Mouse (Mus musculus): ENCODE data around the gene Dnajb1.

Gene Dnajb1

GRCm38 (mm10) chr8:83609547-83610180 lies 1.7 kb downstream of the Dnajb1 start:
- no peak for DNase-seq (ENCODE audit: extremely low spot score, low spot score)

- no peak for DNase-seq (ENCODE audit: extremely low spot score, low spot score)
Observed at GRCm38 (mm10) chr8:83611921-83612320, 3.9 kb downstream of the Dnajb1 start.

DNA sequence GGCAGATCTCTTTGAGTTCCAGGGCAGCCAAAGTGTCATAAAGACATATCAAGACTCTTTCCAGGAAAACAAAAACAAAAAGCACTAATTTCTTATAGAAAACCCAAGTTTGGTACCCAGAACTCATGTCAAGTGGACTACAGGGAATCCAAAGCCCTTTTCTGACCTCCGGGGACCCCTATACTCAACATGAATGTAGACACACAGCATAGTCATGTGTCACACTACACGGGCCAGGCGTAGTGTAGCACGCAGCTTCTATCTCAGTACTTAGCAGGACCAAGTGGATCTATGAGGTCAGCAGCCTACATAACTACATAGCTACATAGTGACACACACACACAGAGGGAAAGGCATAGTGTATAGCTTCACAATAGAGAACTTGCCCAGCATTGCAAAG lies 5.7 kb downstream of the Dnajb1 start:
- no peak for DNase-seq (ENCODE audit: extremely low spot score, low spot score)

GRCm38 (mm10) chr8:83616625-83617024 lies 8.6 kb downstream of the Dnajb1 start:
- DNase-seq (ENCODE audit: extremely low spot score, low spot score) = no peak

GRCm38 (mm10) chr8:83617111-83617510 lies 9.1 kb downstream of the Dnajb1 start:
- DNase-seq (ENCODE audit: extremely low spot score, low spot score) = no peak

- no peak for DNase-seq (ENCODE audit: extremely low spot score, low spot score)
Observed at GRCm38 (mm10) chr8:83618566-83618965, 10.6 kb downstream of the Dnajb1 start.

- no peak for DNase-seq (ENCODE audit: extremely low spot score, low spot score)
Observed at GRCm38 (mm10) chr8:83619568-83620285, 11.7 kb downstream of the Dnajb1 start.

DNA sequence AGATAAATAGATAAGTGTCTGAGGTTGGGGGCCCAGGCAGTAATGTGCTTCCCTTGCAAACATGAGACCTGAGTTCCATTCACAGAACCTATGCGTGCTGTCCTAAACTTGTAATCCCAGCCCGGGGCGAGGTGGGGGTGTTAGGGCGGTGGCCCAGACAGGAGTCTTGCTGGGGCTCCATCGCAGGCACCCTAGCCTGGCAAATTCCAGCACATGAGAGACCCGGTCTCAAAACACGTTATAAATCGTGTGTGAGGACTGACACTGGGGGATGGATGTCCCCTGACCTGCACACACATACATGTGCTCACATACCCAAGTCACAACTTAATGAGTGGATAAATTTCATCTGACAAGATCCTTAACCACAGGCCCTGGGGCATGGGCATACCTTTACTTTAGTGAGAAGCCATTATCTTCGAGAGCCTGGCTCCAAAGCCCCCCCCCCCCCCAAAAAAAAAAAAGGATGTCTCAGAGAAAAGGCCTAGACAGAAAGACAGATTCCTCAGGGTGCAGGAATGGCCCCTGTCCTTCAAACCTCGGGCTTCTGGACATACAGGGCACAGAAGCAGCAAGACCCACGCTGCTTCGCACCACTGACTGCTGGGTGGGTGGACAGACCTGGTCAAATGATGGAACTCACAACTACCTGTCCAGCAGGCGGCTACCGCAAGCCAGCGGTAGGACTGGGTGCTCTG lies 13.8 kb downstream of the Dnajb1 start:
- DNase-seq (ENCODE audit: extremely low spot score, low spot score) = no peak

GRCm38 (mm10) chr8:83622389-83622989 lies 14.5 kb downstream of the Dnajb1 start:
- DNase-seq (ENCODE audit: extremely low spot score, low spot score) = peak; percentile 83

DNA sequence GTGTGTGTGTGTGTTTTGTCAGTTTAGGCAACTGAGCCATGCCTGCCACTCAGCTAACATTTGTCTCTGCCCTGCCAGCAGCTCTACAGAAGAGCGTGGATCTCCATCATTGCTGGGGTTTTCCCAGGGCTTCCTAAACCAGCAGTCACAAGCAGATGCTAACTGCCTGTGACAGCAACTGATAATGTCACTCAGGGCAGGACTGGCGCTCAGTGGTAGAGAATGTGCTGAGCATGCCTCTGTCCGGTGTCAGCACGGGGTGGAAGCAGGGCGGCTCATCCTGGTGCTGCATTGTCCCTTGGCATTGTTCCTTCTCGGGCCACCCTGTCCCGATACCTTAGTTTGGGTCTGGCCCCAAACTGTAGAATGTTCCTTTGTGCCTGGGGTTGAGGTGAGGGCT lies 15.6 kb downstream of the Dnajb1 start:
- DNase-seq (ENCODE audit: extremely low spot score, low spot score) = no peak

DNA sequence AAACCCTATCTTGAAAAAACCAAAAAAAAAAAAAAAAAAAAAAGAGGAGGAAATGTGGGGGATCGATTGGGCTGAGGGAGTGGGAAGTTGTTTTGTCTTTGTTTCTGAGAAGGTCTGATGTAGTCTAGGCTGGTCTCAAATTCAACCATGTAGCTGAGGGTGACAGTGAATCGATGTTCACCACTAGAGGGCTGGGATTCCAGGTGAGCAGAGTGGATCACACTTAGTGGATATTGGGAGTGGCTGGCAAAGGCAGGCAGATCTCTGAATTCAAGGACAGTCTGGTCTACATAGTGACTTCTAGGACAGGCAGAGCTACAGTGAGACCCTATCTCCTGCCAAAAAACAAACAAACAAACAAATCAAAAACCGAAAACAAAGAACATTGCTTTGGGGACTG lies 16.7 kb downstream of the Dnajb1 start:
- DNase-seq (ENCODE audit: extremely low spot score, low spot score) = no peak

DNA sequence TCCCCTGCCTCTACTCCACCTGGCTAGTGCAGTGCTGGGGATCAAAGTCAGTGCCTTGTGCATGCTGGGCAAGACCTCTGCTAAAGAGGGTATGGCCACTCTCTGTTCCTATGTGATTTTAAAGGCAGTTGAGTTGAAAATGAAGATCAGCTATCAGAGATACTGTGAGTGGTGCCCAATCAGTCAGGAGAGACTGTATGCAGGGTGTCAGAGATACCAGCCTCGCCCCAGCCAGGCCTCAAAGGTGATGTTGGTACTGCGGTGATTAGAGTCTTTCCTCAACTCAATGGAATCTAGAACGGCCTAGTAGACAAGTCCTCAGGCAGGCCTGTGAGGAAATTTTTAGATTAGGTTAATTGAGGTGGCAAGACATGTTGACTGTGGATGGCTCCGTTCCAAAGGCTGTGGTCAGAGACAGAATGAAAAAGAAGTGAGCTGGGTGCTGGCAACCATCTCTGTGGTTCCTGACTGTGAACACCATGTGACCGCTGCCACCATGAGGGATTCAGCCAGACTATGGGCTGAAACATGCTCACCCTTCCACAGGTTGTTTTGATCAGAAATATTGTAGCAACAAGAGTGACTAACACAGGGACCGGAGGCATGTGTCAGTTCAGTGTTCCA lies 17.8 kb downstream of the Dnajb1 start:
- no peak for DNase-seq (ENCODE audit: extremely low spot score, low spot score)

DNA sequence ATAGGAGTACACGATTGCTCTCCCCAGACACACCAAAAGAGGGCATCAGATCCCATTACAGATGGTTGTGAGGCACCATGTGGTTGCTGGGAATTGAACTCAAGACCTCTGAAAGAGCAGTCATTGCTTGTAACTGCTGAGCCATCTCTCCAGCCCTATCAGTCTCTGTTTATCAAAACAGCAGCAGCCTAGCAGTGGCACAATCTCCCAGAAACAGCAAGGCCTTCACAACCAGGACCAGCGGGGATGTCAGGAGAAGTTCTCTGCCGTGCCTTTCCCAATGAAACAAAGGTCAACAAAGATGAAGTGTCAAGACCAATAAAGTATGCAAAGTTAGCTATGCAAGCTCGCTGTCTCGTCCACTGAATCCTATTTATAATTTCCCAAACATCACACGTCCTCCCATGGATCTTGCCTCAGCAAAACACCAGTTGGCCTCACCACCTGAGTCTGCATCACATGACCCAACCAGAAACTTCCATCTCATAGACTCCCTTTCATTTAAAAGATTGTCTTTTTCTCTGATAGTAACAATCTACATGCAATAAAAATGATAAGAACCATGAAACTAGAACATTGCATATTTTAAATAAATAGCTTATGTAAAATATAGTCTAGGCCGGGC lies 24.2 kb downstream of the Dnajb1 start:
- no peak for DNase-seq (ENCODE audit: extremely low spot score, low spot score)

DNA sequence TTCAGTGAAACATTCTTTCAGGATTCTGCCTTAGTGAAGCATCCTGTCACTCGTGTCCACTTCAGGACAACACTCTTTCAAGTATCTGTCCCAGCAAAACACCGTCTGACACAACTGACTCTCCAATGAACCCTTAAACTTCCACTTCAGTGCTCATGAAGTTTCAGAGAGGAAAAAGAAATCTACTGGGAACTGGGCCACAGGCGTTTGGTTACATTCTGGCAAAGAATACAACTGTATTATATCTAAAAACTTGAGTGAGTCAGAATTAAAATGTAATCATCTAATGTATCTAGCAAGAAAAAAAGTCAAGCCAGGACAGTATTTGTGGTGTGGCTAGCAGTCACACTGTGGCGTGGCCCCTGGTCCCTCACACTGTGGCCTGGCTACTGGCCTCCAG lies 30.9 kb downstream of the Dnajb1 start:
- no peak for DNase-seq (ENCODE audit: extremely low spot score, low spot score)

DNA sequence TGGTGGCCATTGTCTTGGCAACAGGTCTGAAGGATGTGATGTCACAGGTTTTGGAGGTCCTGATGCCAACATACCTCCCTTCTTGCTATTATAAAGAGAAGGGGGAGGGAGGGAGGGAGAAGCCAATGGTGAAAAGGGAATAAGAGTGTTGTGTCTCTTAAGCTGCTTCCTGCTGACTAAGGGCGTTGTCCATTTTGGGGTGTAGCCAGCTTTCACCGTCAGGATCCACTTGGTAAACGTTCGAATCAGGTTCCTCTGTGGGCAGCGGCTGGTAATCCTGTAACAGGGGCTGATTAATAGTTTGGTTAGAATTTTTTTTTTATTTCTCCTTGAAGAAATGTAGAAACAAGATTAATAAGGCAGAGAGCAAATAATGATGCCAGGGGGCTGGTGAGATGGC lies 31.7 kb downstream of the Dnajb1 start:
- no peak for DNase-seq (ENCODE audit: extremely low spot score, low spot score)

- DNase-seq (ENCODE audit: extremely low spot score, low spot score) = no peak
Observed at GRCm38 (mm10) chr8:83647511-83647910, 39.5 kb downstream of the Dnajb1 start.

GRCm38 (mm10) chr8:83648031-83648430 lies 40.0 kb downstream of the Dnajb1 start:
- DNase-seq (ENCODE audit: extremely low spot score, low spot score) = no peak

DNA sequence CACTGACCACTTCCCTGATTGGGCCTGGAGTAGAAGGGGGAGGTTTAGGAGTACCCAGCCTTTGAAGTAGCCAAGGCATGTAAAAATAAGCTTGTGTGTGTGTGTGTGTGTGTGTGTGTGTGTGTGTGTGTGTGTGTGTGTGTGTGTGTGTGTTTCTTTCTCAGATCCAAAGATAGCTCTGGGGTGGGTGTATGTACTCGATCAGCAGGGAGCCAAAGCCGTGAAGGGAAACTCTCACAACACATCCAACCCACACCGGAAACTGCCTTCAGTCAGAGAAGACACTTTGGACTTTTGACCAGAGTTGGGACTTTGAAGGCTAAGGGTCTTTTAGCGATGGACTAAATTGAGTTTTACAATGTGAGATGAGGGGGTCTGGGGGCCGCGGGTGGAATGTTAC lies 41.7 kb downstream of the Dnajb1 start:
- no peak for DNase-seq (ENCODE audit: extremely low spot score, low spot score)

GRCm38 (mm10) chr8:83652030-83652743 lies 44.2 kb downstream of the Dnajb1 start, which contains the start of gene Gipc1:
TSS of gene Gipc1 (plus strand) at chr8:83652677.
- DNase-seq (ENCODE audit: extremely low spot score, low spot score) = peak; percentile 96
